8 mouse cellular contexts compared by ENCODE assay signal in genomic region chr5:134489583-134489982, GRCm38 (mm10). TPM values are rescaled to one million over a fixed set of nuclear protein-coding genes. Genes with fewer than 3 reads are reported as not detected.
DNase-seq lines count a peak whose midpoint lies in the region; ATAC-seq and TF ChIP-seq lines count a peak whose summit lies in the region.

No protein-coding gene starts in this region.

- WGBS in kidney, embryonic 16.5 days: 44% methylated on average over 9 of the region's 9 CpGs
- 33% methylated on average over 9 of the region's 9 CpGs for WGBS in limb, embryonic 14.5 days
- WGBS in small intestine, adult 2 months: 73% methylated on average over 9 of the region's 9 CpGs

- no peak overlapping the region for H3K27ac ChIP-seq in kidney, embryonic 16.5 days (ENCODE audit: low read length)
- no peak overlapping the region for H3K27ac ChIP-seq in ES-Bruce4 (ENCODE audit: insufficient read depth, low read length)
- H3K27ac ChIP-seq in limb, embryonic 14.5 days (replicated peaks; ENCODE audit: low read depth, low read length): no peak overlapping the region
- no peak overlapping the region for H3K27ac ChIP-seq in small intestine, adult 2 months (ENCODE audit: insufficient read depth, low read depth, low read length)

- H3K4me3 ChIP-seq in kidney, embryonic 16.5 days (ENCODE audit: low read length): no peak overlapping the region
- H3K4me3 ChIP-seq in ES-Bruce4 (ENCODE audit: low read depth, low read length): peak overlapping the region; percentile 32
- H3K4me3 ChIP-seq in limb, embryonic 14.5 days (replicated peaks; ENCODE audit: low read length): no peak overlapping the region
- no peak overlapping the region for H3K4me3 ChIP-seq in small intestine, adult 2 months (ENCODE audit: low read depth, low read length)

- no peak for TF ChIP-seq POLR2A in ES-Bruce4 (IDR thresholded peaks at IDR 0.05; ENCODE audit: insufficient read depth, low read length)
- TF ChIP-seq POLR2A in limb, embryonic 14.5 days (IDR thresholded peaks at IDR 0.05; ENCODE audit: borderline replicate concordance, extremely low read depth, insufficient read depth, insufficient read length): no peak
- no peak for TF ChIP-seq POLR2A in small intestine, adult 2 months (IDR thresholded peaks at IDR 0.05; ENCODE audit: low read depth, low read length)

- H3K27me3 ChIP-seq in kidney, embryonic 16.5 days (ENCODE audit: insufficient read depth, low read length): no peaks in the 10 kb centered on the region
- no peaks in the 10 kb centered on the region for H3K27me3 ChIP-seq in ES-Bruce4 (ENCODE audit: control insufficient read depth, insufficient read depth, low read length, poor library complexity, severe bottlenecking)
- H3K27me3 ChIP-seq in limb, embryonic 14.5 days (ENCODE audit: control insufficient read depth, insufficient read depth, low read length): no peaks in the 10 kb centered on the region
- H3K27me3 ChIP-seq in small intestine, adult 2 months (ENCODE audit: control insufficient read depth, insufficient read depth, low read length): no peaks in the 10 kb centered on the region

- no peak overlapping the region for H3K9ac ChIP-seq in kidney, embryonic 16.5 days (replicated peaks; ENCODE audit: low read length)
- H3K9ac ChIP-seq in ES-Bruce4 (ENCODE audit: low read depth, poor library complexity, severe bottlenecking): peak overlapping the region; percentile 14; the same call in 1 of the 2 replicates
- no peak overlapping the region for H3K9ac ChIP-seq in limb, embryonic 14.5 days (ENCODE audit: low read depth, low read length, severe bottlenecking)

- H3K4me2 ChIP-seq in kidney, embryonic 16.5 days (replicated peaks; ENCODE audit: low read depth, low read length): no peak overlapping the region
- H3K4me2 ChIP-seq in limb, embryonic 14.5 days (replicated peaks; ENCODE audit: low read depth, low read length, severe bottlenecking): no peak overlapping the region

- TF ChIP-seq EP300 in ES-Bruce4 (IDR thresholded peaks at IDR 0.05; ENCODE audit: insufficient read depth, low read depth, low read length): 0 out of 2 replicates have a peak, but pooled peaks have one; percentile 15

- ATAC-seq in kidney, embryonic 16.5 days (ENCODE audit: low FRiP score, low TSS enrichment): no peak
- ATAC-seq in limb, embryonic 14.5 days (ENCODE audit: low FRiP score, low read depth): no peak

- peaks cover 10% of the 10 kb centered on the region; the same call in 1 of the 2 replicates for H3K36me3 ChIP-seq in kidney, embryonic 16.5 days (ENCODE audit: insufficient read depth, low read length)
- no peaks in the 10 kb centered on the region for H3K36me3 ChIP-seq in ES-Bruce4 (ENCODE audit: control insufficient read depth, insufficient read depth, low read length, poor library complexity, severe bottlenecking)
- H3K36me3 ChIP-seq in limb, embryonic 14.5 days (ENCODE audit: control insufficient read depth, insufficient read depth, low read length): peaks cover 47% of the 10 kb centered on the region
- H3K36me3 ChIP-seq in small intestine, adult 2 months (ENCODE audit: control insufficient read depth, insufficient read depth, low read length): peaks cover 47% of the 10 kb centered on the region

- peak; percentile 91 for TF ChIP-seq CTCF in ES-Bruce4 (IDR thresholded peaks at IDR 0.05; ENCODE audit: low read depth, low read length)
- TF ChIP-seq CTCF in small intestine, adult 2 months (IDR thresholded peaks at IDR 0.05; ENCODE audit: extremely low read depth, insufficient read length, insufficient replicate concordance, low read depth, low read length): peak; percentile 31; the same call in 1 of the 2 replicates

- H3K4me1 ChIP-seq in kidney, embryonic 16.5 days (ENCODE audit: insufficient read depth, low read length): peaks cover 5% of the 10 kb centered on the region
- no peaks in the 10 kb centered on the region for H3K4me1 ChIP-seq in ES-Bruce4 (ENCODE audit: control insufficient read depth, insufficient read depth, low read length)
- H3K4me1 ChIP-seq in limb, embryonic 14.5 days (ENCODE audit: control insufficient read depth, insufficient read depth, low read length): 0 out of 2 replicates have a peak, but pooled peaks cover 2% of the 10 kb centered on the region
- peaks cover 7% of the 10 kb centered on the region for H3K4me1 ChIP-seq in small intestine, adult 2 months (ENCODE audit: control insufficient read depth, insufficient read depth, insufficient read length, low read length)

- H3K9me3 ChIP-seq in kidney, embryonic 16.5 days (ENCODE audit: low read length): no peaks in the 10 kb centered on the region
- H3K9me3 ChIP-seq in ES-Bruce4 (replicated peaks; ENCODE audit: control insufficient read depth, insufficient read depth, low read length, poor library complexity, severe bottlenecking): no peaks in the 10 kb centered on the region
- no peaks in the 10 kb centered on the region for H3K9me3 ChIP-seq in limb, embryonic 14.5 days (ENCODE audit: control insufficient read depth, low read length)

- peak; percentile 26 for DNase-seq in kidney, adult 9 months
- DNase-seq in embryo, embryonic 10 days (ENCODE audit: low spot score): peak; percentile 80
- DNase-seq in limb, embryonic 14.5 days (ENCODE audit: low spot score): peak; percentile 54
- no peak for DNase-seq in Muller cell, postnatal 12 days (ENCODE audit: inconsistent ontology term)
- DNase-seq in ovary, adult 18-20 months (ENCODE audit: low spot score): no peak

RNA-seq across cellular contexts. Expression of gene Gtf2ird1, which starts 33.1 kb away (rescaled TPM):
- polyA plus RNA-seq in kidney, embryonic 16.5 days (2015; fragmentation: Nextera tagmentation; extraction: Ambion mirVana): 73.8 and 76.9 TPM in 2 replicates
- polyA plus RNA-seq in ES-Bruce4 (2011; ENCODE audit: insufficient read depth, insufficient read length, low read depth, missing spikeins): 91.5 and 94.2 TPM in 2 replicates
- 99.0 and 113 TPM in 2 replicates for polyA plus RNA-seq in limb, embryonic 14.5 days (2012; rRNA removed)
- polyA plus RNA-seq in limb, embryonic 14.5 days (2014; fragmentation: Nextera tagmentation; extraction: Ambion mirVana): 100 and 103 TPM in 2 replicates
- 25.0 and 40.4 TPM in 2 replicates for polyA plus RNA-seq in small intestine, adult 2 months (2012; rRNA removed)

Comparison
In these comparisons a context has a peak if more than half of its experiments do, and no peak if none do; other contexts are left out.
1. DNase-seq: peak in kidney, adult 9 months (single experiment), embryo, embryonic 10 days (single experiment) and limb, embryonic 14.5 days (single experiment); none in Muller cell, postnatal 12 days (single experiment) and ovary, adult 18-20 months (single experiment).